Mouse (Mus musculus): Measurements from ENCODE around the gene Gm17654.
"Not testable (repeated sequence)": the region's sequence is repeated elsewhere in the genome, so short reads cannot be mapped to it uniquely, and the experiment has no call there.

The Gm17654 gene

DNA sequence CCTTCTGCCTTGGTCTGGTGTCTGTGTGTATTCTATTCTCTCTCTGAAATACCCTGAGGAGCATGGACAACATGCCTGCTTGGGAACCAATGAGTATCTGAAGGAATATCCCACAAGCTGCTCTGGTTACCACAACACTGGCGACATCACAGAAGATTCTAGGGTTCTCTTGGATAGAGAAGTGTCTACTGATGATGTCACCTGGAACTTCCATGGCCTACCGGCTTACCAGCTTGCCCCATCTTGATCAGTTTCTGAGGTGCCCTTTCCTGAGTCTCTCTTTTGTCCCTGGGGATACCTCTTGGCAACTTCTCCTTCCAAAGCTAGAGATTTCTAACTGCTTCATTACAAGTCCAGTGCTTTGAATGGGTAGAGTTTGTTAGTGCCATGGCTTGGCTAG lies at the start of gene Gm17654:
TSS of gene Gm17654 (minus strand) at position 101 of the 400 bp plus-strand sequence.
- not testable (repeated sequence) for DNase-seq (ENCODE audit: low read depth, low spot score)

GRCm38 (mm10) chr14:43607913-43608312 lies 29.0 kb upstream of the Gm17654 start, which contains the start of gene Gm10375:
Gene Gm10375, minus strand, starts transcription at chr14:43608013.
- not testable (repeated sequence) for DNase-seq (ENCODE audit: low read depth, low spot score)

DNA sequence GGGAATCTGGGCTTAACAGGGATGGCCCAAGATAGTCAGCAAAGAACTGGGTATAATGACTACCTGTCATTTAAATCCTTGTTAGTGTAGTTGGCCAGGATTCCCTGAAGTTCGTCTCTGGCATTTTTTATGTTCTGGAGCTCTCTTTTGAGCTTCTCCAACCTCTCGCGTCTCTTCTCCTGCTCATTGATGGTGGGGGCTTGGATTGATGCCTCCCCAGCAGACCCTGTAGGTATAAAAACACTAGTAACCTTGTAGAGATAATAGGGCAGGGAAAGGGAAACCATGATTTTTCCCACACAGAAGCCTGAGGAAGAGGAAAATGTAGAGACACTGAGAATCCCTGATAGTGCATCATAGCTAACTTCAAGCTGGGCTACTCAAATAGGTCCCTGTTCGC lies 977 bp downstream of the Gm17654 start:
- not testable (repeated sequence) for DNase-seq (ENCODE audit: low read depth, low spot score)

DNA sequence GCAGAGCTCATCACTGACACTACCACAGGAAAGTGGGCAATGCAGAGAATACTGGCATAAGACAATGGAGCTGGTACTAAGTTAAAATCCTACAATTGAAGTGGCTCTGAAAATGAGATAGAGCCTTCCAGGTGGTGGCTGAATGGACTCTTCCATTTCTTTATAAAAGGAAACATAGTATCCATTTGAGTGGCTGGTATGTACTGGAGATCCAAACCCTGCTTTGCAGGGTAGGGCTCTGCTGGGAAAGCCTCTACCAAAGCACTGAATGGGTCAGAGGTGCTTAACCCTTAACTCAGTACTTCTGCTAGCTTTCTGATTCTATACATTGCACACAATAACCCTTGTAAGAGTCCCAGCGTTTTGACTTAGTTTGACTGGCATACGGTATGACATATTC lies 26.7 kb downstream of the Gm17654 start:
- DNase-seq (ENCODE audit: low read depth, low spot score), result not testable (repeated sequence)

DNA sequence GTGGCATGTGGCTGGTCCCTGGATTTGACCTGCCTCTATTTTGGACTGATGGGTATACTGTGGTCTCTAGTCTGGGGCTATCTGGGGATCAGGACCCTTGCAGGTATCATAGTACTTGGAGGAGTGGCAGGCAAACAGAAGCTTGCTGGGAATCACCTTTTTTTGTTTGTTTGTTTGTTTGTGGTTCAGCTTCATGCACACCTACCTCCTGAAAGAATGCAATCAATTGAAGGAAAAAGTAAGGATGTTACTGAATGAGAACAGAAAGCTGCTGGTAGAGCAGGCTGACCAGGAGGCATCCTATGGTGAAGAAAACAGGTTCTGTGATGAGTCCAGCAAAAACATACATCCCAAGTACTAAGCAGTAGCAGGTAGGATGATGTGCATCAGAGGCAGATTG lies 32.7 kb downstream of the Gm17654 start:
- not testable (repeated sequence) for DNase-seq (ENCODE audit: low read depth, low spot score)

- DNase-seq (ENCODE audit: low read depth, low spot score), result not testable (repeated sequence)
Measured at GRCm38 (mm10) chr14:43543276-43543675, 35.7 kb downstream of the Gm17654 start, which contains the start of gene Gm5799. Gene Gm5799, plus strand, starts transcription at chr14:43543576.

DNA sequence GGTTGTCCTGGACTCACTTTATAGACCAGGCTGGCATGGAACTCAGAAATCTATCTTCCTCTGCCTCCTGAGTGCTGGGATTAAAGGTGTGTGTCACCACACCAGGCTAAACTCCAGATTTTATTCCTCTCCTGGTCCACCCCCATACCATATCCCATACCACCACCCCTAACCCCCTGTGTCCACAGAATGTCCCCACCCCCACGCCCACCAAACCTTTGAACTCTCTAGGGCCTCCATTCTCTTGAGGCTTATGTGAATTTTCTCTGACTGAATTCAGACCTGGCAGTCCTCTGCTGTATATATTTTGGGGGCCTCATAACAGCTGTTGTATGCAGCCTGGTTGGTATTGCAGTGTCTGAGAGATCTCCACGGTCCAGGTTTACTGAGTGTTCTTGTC lies 40.8 kb downstream of the Gm17654 start:
- DNase-seq (ENCODE audit: low read depth, low spot score), result not testable (repeated sequence)

DNA sequence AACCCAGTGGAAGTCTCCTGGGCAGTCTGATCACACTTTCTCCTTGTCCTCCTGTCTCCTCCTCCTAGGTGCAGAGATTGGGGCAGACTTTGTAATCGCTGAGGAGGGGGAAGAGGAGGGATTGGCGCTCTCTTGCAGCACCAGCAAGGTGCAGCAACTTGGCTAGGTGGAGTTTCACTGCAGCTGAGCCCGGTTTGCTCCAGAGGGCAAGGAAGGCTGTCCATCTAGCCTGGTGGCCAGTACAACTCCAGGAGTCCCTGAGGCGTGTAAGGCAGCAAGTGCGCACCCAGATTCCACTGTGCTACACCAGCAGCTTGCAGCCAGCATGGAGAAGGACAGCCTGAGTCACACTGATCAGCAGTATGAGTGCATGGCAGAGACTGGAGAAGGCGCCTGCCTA lies 46.6 kb downstream of the Gm17654 start:
- DNase-seq (ENCODE audit: low read depth, low spot score), result not testable (repeated sequence)

- not testable (repeated sequence) for DNase-seq (ENCODE audit: low read depth, low spot score)
Measured at GRCm38 (mm10) chr14:43532011-43532383, 46.9 kb downstream of the Gm17654 start.

DNA sequence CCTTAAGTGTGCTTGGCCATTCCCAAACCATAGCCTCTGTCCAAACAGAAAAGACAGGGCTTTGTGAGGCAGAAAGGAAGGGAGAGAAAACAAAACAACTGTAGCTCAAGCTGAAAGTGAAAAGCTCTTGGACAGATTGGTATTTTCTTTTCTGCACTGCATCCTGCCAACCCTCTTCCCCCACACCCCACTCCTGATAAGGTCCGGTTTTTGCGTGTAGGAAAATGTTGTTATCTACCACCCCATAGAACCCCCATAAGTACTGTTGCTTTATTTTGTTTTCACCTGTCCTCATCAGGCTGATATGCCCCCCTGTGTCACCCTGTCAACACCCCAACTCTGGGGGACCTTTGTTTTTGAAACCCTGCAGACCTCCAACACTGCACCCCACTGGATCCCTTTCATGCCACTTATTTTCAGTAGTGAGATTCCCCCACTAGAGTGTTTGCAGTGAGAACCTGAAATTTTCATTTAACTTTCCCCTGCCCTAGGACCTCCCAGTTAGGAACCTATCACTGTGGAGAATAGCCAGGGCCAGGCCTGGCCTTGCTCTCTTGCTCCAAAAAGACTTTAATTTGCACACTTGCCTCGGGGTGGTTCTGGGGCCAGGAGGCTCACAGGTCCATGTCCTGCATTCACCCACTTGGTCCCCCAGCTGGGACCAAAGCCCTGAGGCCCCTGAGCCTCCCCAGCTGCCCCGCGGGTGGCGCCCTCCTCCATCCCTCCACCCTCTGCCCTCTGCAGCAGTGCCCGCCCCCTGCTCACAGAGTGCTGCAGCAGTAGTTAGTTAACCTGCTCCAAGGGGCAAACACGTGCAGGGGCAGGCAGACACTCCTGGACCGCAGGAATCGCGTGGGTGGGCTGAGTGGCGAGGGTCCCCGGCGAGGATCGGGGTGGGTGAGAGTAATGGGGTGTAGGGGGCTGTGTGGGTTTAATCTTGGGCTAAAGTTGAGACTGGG lies 47.6 kb downstream of the Gm17654 start:
- DNase-seq (ENCODE audit: low read depth, low spot score), result not testable (repeated sequence)

Data from retina, adult 2 months (tissue).